Mouse (Mus musculus) E14TG2a.4 (cell line): ENCODE data around the gene Pkp3.

Source experiments
- CTCF ChIP-seq: conservative IDR thresholded peaks from 2 replicates; pipeline ENCODE4 v1.5.1; 2014; ENCODE audit warnings: low read length
- POU5F1 ChIP-seq: IDR thresholded peaks from 2 replicates; pipeline ENCODE4 v1.6.1; 2014; ENCODE audit warnings: low read length, borderline replicate concordance

- no peak for TF ChIP-seq CTCF
- no peak for TF ChIP-seq POU5F1
Observed at GRCm38 (mm10) chr7:141057541-141057940, 20.5 kb upstream of the Pkp3 start.
